Mouse (Mus musculus) T-cell, adult 66 days (primary cell): ENCODE data around the gene BC051142. TPM values are rescaled to one million over a fixed set of nuclear protein-coding genes. Genes with fewer than 3 reads are reported as not detected.

Source experiments
- total RNA-seq, 2 experiments: library from RNA; stranded (reverse); gene quantifications; 3 replicates in 1 of 2; 4 replicates in 1 of 2; pipeline ENCODE4 v1.2.4; 2023

BC051142 gene
- total RNA-seq: 1 to 10 TPM; 1.1 to 2.8 TPM

GRCm38 (mm10) chr17:34398711-34399393 is at the start of gene BC051142:
Gene BC051142 (plus strand): TSS chr17:34398820.

GRCm38 (mm10) chr17:34354539-34354938 is 44.1 kb upstream of the BC051142 start, which contains the start of gene Btnl2:
Gene Btnl2 (plus strand): TSS chr17:34354822.

GRCm38 (mm10) chr17:34376847-34377246 is 21.8 kb upstream of the BC051142 start, which contains the start of gene Btnl1:
Gene Btnl1 (plus strand): TSS chr17:34377132.

GRCm38 (mm10) chr17:34477238-34478013 is 78.8 kb downstream of the BC051142 start, which contains the start of gene Btnl4:
Gene Btnl4 (minus strand): TSS chr17:34477318.

Other genes with a start within 250 kb of the BC051142 start
- 1 to 10 TPM; 3.1 to 5.9 TPM for gene H2-DMb1, start 245.7 kb upstream of the BC051142 start, total RNA-seq
- 100 to 1,000 TPM; 187 to 213 TPM for gene Tap1, start 211.3 kb upstream of the BC051142 start, total RNA-seq
- gene Psmb9, start 211.1 kb upstream of the BC051142 start, total RNA-seq: 100 to 1,000 TPM; 130 to 159 TPM
- gene Psmb8, start 201.1 kb upstream of the BC051142 start, total RNA-seq: 100 to 1,000 TPM; 281 to 304 TPM
- 100 to 1,000 TPM; 165 to 199 TPM for gene Tap2, start 195.3 kb upstream of the BC051142 start, total RNA-seq
- 10 to 100 TPM; 50.5 to 59.9 TPM for gene H2-Ob, start 159.9 kb upstream of the BC051142 start, total RNA-seq
- 10 to 100 TPM; 20.1 to 49.2 TPM for gene H2-Ab1, start 141.1 kb upstream of the BC051142 start, total RNA-seq
- 10 to 100 TPM; 21.0 to 52.3 TPM for gene H2-Aa, start 111.0 kb upstream of the BC051142 start, total RNA-seq
- 10 to 100 TPM; 16.7 to 33.7 TPM for gene H2-Eb1, start 93.0 kb upstream of the BC051142 start, total RNA-seq
- gene H2-Eb2, start 73.2 kb upstream of the BC051142 start, total RNA-seq: not detected
- under 1 TPM in 1 of 2 experiments, not detected in 1; 0.36 TPM for gene Btnl2, start 44.0 kb upstream of the BC051142 start, total RNA-seq
- gene Btnl1, start 21.7 kb upstream of the BC051142 start, total RNA-seq: not detected
- gene Btnl4, start 78.5 kb downstream of the BC051142 start, total RNA-seq: not detected
- gene Btnl6, start 118.5 kb downstream of the BC051142 start, total RNA-seq: not detected
- under 1 TPM; 0.09 to 0.12 TPM for gene Notch4, start 165.4 kb downstream of the BC051142 start, total RNA-seq
- gene Gpsm3, start 191.0 kb downstream of the BC051142 start, total RNA-seq: 100 to 1,000 TPM; 217 to 222 TPM
- 10 to 100 TPM; 52.2 to 55.0 TPM for gene Pbx2, start 192.4 kb downstream of the BC051142 start, total RNA-seq
- 1 to 10 TPM; 9.0 to 9.7 TPM for gene Ager, start 199.0 kb downstream of the BC051142 start, total RNA-seq
- gene Rnf5, start 204.9 kb downstream of the BC051142 start, total RNA-seq: 10 to 100 TPM; 39.2 to 39.6 TPM
- 10 to 100 TPM; 58.6 to 68.9 TPM for gene Agpat1, start 205.4 kb downstream of the BC051142 start, total RNA-seq
- gene Egfl8, start 217.2 kb downstream of the BC051142 start, total RNA-seq: 1 to 10 TPM; 5.2 to 7.1 TPM
- 10 to 100 TPM; 28.1 to 31.6 TPM for gene Ppt2, start 229.7 kb downstream of the BC051142 start, total RNA-seq
- gene Prrt1, start 230.7 kb downstream of the BC051142 start, total RNA-seq: 10 to 100 TPM; 13.9 to 20.0 TPM
- gene Fkbpl, start 245.9 kb downstream of the BC051142 start, total RNA-seq: 1 to 10 TPM; 2.1 to 3.5 TPM
- 10 to 100 TPM; 46.2 to 55.1 TPM for gene Atf6b, start 248.3 kb downstream of the BC051142 start, total RNA-seq